Mouse (Mus musculus): ENCODE results near the gene Ccdc92b. TPM values are rescaled to one million over a fixed set of nuclear protein-coding genes. Genes with fewer than 3 reads are reported as not detected.

Gene Ccdc92b
- polyA plus RNA-seq, 1 experiment from 2014 or later: 0.74 TPM

Other genes with a start within 250 kb of the Ccdc92b start
- gene Rap1gap2, start 8.7 kb upstream of the Ccdc92b start, polyA plus RNA-seq (2014; fragmentation: Nextera tagmentation; extraction: Ambion mirVana): 1.1 and 1.5 TPM in 2 replicates
- gene Cluh, start 29.9 kb downstream of the Ccdc92b start, polyA plus RNA-seq (2014; fragmentation: Nextera tagmentation; extraction: Ambion mirVana): 10.8 and 11.2 TPM in 2 replicates
- 96.8 and 102 TPM in 2 replicates for gene Pafah1b1, start 105.1 kb downstream of the Ccdc92b start, polyA plus RNA-seq (2014; fragmentation: Nextera tagmentation; extraction: Ambion mirVana)
- 51.2 and 52.2 TPM in 2 replicates for gene Mettl16, start 151.2 kb downstream of the Ccdc92b start, polyA plus RNA-seq (2014; fragmentation: Nextera tagmentation; extraction: Ambion mirVana)
- 3.0 and 3.6 TPM in 2 replicates for gene Mnt, start 211.3 kb downstream of the Ccdc92b start, polyA plus RNA-seq (2014; fragmentation: Nextera tagmentation; extraction: Ambion mirVana)

Data from embryonic facial prominence, embryonic 11.5 days (tissue).